Mouse (Mus musculus) kidney, adult 2 months (tissue): ENCODE results near the gene Med15.

ENCODE experiments used
- CTCF ChIP-seq: fragments of 200-500 bp; conservative IDR thresholded peaks from 2 replicates; pipeline ENCODE4 v1.5.1; 2011; ENCODE audit warnings: low read depth, mild to moderate bottlenecking, control low read depth, low read length, moderate library complexity, mixed read lengths; ENCODE audit not compliant: insufficient read depth, insufficient read length
- POLR2A ChIP-seq: fragments of 200-500 bp; IDR thresholded peaks from one replicate; pipeline ENCODE4 v1.6.1; 2011; ENCODE audit warnings: low read depth, low read length, control low read depth

GRCm38 (mm10) chr16:17665568-17665967, 67.1 kb downstream of the Med15 start:
- TF ChIP-seq CTCF (no peak), POLR2A (no peak)
